Mouse (Mus musculus) cerebellum, adult 2 months (tissue): ENCODE results near the gene Islr.

Source experiments
- CTCF ChIP-seq: fragments of 200-500 bp; IDR thresholded peaks from 2 replicates; pipeline ENCODE4 v1.5.1; 2011; ENCODE audit warnings: low read depth, mild to moderate bottlenecking, control low read depth, low read length, moderate library complexity, borderline replicate concordance; ENCODE audit not compliant: insufficient read depth
- POLR2A ChIP-seq: fragments of 200-500 bp; IDR thresholded peaks from 2 replicates; pipeline ENCODE4 v1.6.1; 2011; ENCODE audit warnings: low read length, control low read depth, borderline replicate concordance; ENCODE audit not compliant: insufficient read depth

DNA sequence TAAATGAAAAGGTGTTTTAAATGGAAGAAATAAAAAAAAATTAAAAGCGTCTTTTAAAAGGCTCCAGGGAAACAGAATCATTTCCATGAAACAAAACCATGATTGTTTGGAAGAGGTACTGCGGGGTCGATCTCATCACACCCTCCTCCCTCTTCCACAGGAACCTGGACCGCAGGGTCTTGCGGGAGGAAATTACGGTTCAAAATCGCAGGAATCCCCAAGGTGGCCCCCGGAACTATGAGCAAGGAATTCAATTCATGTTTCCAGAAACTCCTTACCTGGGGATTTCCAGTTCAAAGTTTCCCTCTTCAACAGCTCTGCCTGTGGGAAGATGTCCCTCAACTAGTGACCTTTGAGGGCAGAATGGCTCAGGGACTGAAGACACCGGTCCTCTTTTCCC is 90.1 kb downstream of the Islr start:
- no peak for TF ChIP-seq CTCF
- no peak for TF ChIP-seq POLR2A
